Mouse (Mus musculus) spleen, adult 2 months (tissue): ENCODE data around the gene Echdc1. TPM values are rescaled to one million over a fixed set of nuclear protein-coding genes. Genes with fewer than 3 reads are reported as not detected.

Experiments used
- DNase-seq, 2 experiments: peaks; one replicate each; pipeline versions ENCODE4 v3.0.0 to v3.0.0-alpha.2; 2012 to 2021; ENCODE audit warnings: low spot score in 2 of 2, low read depth in 1 of 2
- H3K27ac ChIP-seq: fragments of 200-500 bp; 2 replicates; pipeline ENCODE4 v1.5.1; 2012; ENCODE audit warnings: low read length, inconsistent platforms; ENCODE audit not compliant: insufficient read depth
- H3K27me3 ChIP-seq: fragments of 200-500 bp; 2 replicates; pipeline ENCODE4 v1.6.1; 2012; ENCODE audit warnings: mild to moderate bottlenecking, moderate library complexity, low read length, inconsistent platforms; ENCODE audit not compliant: control insufficient read depth, insufficient read depth
- H3K36me3 ChIP-seq: fragments of 200-500 bp; 2 replicates; pipeline ENCODE4 v1.6.1; 2012; ENCODE audit warnings: mild to moderate bottlenecking, low read length, inconsistent platforms; ENCODE audit not compliant: control insufficient read depth, insufficient read depth
- H3K4me1 ChIP-seq: fragments of 200-500 bp; 2 replicates; pipeline ENCODE4 v1.6.1; 2011; ENCODE audit warnings: inconsistent platforms; ENCODE audit not compliant: control insufficient read depth, insufficient read depth, insufficient read length
- H3K4me3 ChIP-seq: fragments of 200-500 bp; 2 replicates; pipeline ENCODE4 v1.5.1; 2011; ENCODE audit warnings: mild to moderate bottlenecking, inconsistent platforms; ENCODE audit not compliant: insufficient read depth, insufficient read length; ENCODE audit errors: extremely low read depth
- CTCF ChIP-seq: fragments of 200-500 bp; IDR thresholded peaks from 2 replicates; pipeline ENCODE4 v1.5.1; 2011; ENCODE audit warnings: mild to moderate bottlenecking, inconsistent platforms; ENCODE audit not compliant: insufficient read depth, insufficient read length, insufficient replicate concordance; ENCODE audit errors: extremely low read depth
- POLR2A ChIP-seq: fragments of 200-500 bp; IDR thresholded peaks from 2 replicates; pipeline ENCODE4 v1.6.1; 2011; ENCODE audit warnings: low read depth, low read length, inconsistent platforms
- WGBS: fragments of 180-500 bp; shearing (Covaris S2); methylation state at CpG from one replicate; pipeline ENCODE4 v1.1.7; 2018; 5-methylcytosine and 5-hydroxymethylcytosine counted together
- polyA plus RNA-seq: library from polyadenylated mRNA; depleted of rRNA; stranded (reverse); fragments of >200 nt; gene quantifications from 2 replicates; pipeline ENCODE4 v1.2.3, GENCODE M21; 2012; rRNA removed

Gene Echdc1
- polyA plus RNA-seq: 0.69 and 0.90 TPM in 2 replicates

DNA sequence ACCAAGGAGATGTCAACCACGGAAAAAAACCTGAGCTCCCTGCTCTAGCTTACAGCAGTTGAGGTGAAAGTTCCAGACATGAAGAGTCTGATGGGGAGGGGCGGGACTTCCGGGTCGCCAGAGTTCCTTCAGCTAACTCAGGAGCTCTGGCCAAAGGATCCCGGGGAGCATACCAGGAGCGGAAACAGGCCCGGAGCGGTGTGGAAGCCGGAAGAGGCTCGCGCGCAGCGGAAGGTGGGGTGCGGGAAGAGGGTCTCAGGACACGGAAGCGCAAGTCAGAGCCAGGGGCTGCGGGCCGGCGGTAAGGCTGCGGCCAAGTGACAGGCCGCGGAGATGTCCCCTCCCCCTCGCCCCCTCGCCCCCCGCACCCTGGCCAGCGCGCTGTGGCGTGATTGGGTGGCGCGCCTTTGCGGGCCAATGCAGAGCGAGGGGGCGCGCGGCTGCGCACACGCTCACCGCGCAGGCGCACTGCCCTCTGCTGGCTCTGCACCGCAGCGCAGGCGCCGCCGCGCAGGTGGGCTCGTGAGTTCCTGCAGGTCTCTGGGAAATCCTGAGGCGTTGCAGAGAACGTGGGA, at the start of gene Echdc1:
Gene Echdc1, plus strand, starts transcription at position 103 of the 575 bp plus-strand sequence.
- Histone ChIP-seq H3K27me3 (no peaks in the 10 kb centered on the region), H3K4me1 (no peaks in the 10 kb centered on the region), H3K4me3 (peak within 1 kb of the TSS; percentile 97), H3K36me3 (peaks cover 2% of the 10 kb centered on the region; the same call in 1 of the 2 replicates), H3K27ac (peak within 1 kb of the TSS; percentile 95)
- DNase-seq: peak; percentile 70 to 76
- under 1% methylated on average over 43 of the region's 49 CpGs for whole genome bisulfite sequencing
- 0 out of 2 replicates have a peak, but pooled peaks have one; percentile 4 for TF ChIP-seq POLR2A
- peak; percentile 97 for TF ChIP-seq CTCF

DNA sequence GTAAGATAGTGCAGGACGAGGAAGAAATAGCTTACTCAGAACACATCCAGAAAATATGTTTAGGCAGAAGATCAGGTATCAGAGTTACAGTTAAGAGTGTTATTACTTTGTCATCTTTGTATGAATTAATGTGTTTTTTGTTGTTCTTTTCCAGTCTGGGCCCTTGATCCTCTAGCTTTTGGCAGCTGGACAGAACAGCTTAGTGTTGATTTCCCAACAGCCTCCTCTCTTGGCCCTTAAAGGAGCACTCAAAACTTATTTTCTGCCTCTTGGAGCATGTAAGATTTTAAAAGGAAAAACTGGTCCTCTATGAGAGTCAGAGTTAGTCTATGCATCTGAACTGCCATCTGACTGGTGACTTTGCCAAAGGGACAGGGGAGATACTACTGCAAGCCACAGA, 31.2 kb upstream of the Echdc1 start:
- WGBS: 75% methylated on average over 1 of the region's 1 CpGs
- no peaks in the 10 kb centered on the region for H3K27me3 ChIP-seq
- TF ChIP-seq CTCF (no peak), POLR2A (no peak)
- no peaks in the 10 kb centered on the region for H3K36me3 ChIP-seq
- no peak overlapping the region for H3K4me3 ChIP-seq
- no peak for DNase-seq
- H3K27ac ChIP-seq: no peak overlapping the region
- no peaks in the 10 kb centered on the region for H3K4me1 ChIP-seq

DNA sequence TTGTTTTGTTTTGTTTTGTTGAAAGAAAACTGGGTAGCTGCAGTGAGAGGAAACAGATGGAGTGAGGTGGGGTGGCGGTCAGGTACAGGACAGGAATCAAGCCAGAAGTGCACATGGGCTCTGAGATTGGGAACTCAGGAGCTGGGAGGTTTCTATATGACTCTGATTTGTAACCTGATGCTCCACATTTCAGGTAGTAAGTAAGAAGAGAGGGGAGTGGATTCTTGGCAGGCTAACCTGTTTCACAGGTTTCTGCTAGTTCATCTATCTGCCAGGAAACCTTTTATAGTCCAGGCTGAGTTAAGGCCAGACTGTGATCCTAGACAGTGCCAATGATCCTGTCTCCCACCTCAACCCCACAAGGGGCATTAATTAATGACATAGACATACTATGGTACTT, 27.2 kb upstream of the Echdc1 start:
- Histone ChIP-seq H3K27ac (no peak overlapping the region), H3K4me1 (no peaks in the 10 kb centered on the region), H3K36me3 (no peaks in the 10 kb centered on the region), H3K4me3 (no peak overlapping the region), H3K27me3 (no peaks in the 10 kb centered on the region)
- TF ChIP-seq CTCF (no peak), POLR2A (no peak)
- WGBS: 93% methylated on average over 1 of the region's 1 CpGs
- DNase-seq: no peak

DNA sequence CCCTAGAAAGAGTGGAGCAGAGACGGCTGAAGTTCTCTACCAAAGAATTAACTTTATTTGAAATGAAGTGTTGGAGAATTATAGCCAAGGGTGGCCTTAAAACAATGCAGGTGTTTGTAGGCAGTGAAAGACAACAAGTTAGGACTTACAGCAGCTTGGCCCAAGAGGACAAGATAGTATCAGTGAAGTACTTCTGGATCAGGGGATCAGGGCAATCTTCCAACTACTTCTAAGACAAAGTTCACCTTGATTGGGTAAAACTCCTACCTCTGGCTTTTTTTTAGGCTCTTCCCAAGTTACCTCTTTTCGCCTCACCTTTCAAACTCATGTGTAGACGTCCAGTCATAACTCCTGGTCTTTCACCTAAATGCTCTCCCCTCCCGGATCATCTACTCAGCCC, 10.7 kb upstream of the Echdc1 start:
- DNase-seq: no peak
- no peaks in the 10 kb centered on the region for H3K4me1 ChIP-seq
- no peak overlapping the region for H3K27ac ChIP-seq
- no peak overlapping the region for H3K4me3 ChIP-seq
- no peaks in the 10 kb centered on the region for H3K36me3 ChIP-seq
- WGBS: 95% methylated on average over 4 of the region's 4 CpGs
- no peaks in the 10 kb centered on the region for H3K27me3 ChIP-seq
- no peak for TF ChIP-seq CTCF
- no peak for TF ChIP-seq POLR2A

DNA sequence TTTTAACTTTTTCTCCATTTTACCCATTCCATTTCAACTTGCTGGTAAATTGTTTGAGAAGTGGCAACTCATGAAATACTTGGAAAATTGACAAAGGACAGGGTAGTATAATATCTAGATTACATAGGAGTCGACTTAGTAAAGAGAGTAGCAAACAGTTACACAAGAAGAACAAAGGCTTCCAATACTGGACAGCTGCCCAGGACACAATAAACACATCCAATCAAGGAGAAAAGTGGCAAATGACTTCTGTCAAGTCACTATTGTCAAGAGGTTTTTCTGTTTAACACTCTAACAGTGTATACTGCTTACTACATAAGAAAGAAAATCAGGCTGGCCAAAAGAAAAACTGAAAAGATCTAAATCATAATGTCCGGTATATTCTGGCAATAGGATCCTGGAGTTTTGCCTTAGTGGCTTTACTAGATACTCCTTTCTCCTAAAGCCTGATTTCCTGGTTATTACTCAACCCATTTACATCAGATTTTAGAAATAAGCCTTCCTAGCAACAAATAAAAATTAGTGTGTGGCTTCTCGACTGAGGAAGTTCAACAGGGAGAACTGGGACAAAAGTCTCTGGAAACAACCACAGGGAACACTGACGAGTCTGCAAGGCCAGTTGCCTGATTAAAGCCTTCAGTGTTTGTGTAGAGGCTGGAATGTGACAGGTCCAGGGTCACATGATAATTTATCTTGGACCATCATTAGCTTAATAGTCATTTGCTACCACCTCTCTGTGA, 1.3 kb upstream of the Echdc1 start:
- Histone ChIP-seq H3K27me3 (no peaks in the 10 kb centered on the region), H3K36me3 (no peaks in the 10 kb centered on the region), H3K4me3 (no peak overlapping the region), H3K4me1 (no peaks in the 10 kb centered on the region), H3K27ac (no peak overlapping the region)
- no peak for TF ChIP-seq POLR2A
- no peak for TF ChIP-seq CTCF
- no peak for DNase-seq
- 85% methylated on average over 4 of the region's 4 CpGs for WGBS

DNA sequence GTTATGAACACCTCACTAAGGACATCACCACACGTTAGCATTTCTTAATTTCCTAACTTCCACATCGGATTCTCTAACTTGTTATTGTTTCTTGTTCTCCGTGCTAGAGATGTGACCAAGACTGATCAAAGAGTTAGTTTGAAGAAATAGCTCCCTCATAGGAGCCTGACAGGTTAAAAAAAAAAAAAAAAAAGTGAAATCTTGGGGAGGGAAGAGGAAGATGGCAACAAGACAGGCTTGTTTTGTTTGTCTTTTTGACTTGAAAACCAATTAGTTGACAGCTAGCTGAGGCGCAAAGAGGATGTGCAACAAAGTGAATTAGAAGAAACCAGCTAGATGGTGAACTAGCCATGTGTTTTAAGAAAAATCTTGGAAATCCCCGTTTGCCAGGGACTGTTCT, 939 bp downstream of the Echdc1 start:
- no peak overlapping the region for H3K27ac ChIP-seq
- no peaks in the 10 kb centered on the region for H3K4me1 ChIP-seq
- TF ChIP-seq CTCF (no peak), POLR2A (no peak)
- H3K27me3 ChIP-seq: no peaks in the 10 kb centered on the region
- 16% methylated on average over 5 of the region's 5 CpGs for WGBS
- peak overlapping the region; percentile 18; the same call in 1 of the 2 replicates for H3K4me3 ChIP-seq
- no peak for DNase-seq
- peaks cover 3% of the 10 kb centered on the region; the same call in 1 of the 2 replicates for H3K36me3 ChIP-seq

DNA sequence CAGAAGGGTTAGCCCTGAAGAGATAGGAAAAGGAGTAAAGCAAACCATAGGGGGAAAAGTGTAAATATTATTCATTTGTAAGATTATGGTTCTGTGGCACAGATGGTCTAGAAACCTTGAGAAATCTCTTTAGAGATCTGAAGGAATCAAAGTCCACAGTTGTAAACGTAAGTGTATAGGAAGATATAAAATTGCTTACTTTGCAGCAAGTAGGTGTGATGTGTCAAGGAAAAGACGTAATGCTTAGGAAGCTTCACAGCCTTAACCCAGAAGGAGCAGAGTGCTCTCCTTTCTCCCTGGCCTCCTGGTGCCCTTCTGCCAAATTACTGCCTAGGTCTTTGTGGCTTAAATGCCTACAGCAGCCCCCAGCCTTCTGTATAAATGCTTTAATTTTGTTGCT, 11.9 kb downstream of the Echdc1 start:
- Histone ChIP-seq H3K36me3 (no peaks in the 10 kb centered on the region), H3K27me3 (no peaks in the 10 kb centered on the region), H3K27ac (no peak overlapping the region), H3K4me1 (no peaks in the 10 kb centered on the region), H3K4me3 (no peak overlapping the region)
- no peak for TF ChIP-seq CTCF
- no peak for TF ChIP-seq POLR2A
- no peak for DNase-seq
- 89% methylated on average over 2 of the region's 2 CpGs for WGBS
